Mouse (Mus musculus) neural tube, embryonic 12.5 days (tissue): ENCODE measurements around the gene Gpr26. TPM values are rescaled to one million over a fixed set of nuclear protein-coding genes. Genes with fewer than 3 reads are reported as not detected.

ENCODE experiments used
- polyA plus RNA-seq: library from polyadenylated mRNA; unstranded; fragments of >200 nt; fragmentation: Nextera tagmentation; extraction: Ambion mirVana; gene quantifications from 2 replicates; pipeline ENCODE4 v1.2.1, GENCODE M21; 2016

Gpr26 gene
- polyA plus RNA-seq, 1 experiment from 2014 or later = 0.61 TPM

Other genes with a start within 250 kb of the Gpr26 start
- 1.2 and 1.4 TPM in 2 replicates for gene Cpxm2, start 188.3 kb downstream of the Gpr26 start, polyA plus RNA-seq